Mouse (Mus musculus) right cerebral cortex, postnatal 10 days (tissue): Measurements from ENCODE around the gene Rbms3.
A peak's percentile ranks its signal among the peaks of the same experiment; 100 is the strongest.

Experiments
- DNase-seq, 2 experiments: peaks; one replicate each; pipeline ENCODE4 v3.0.0; 2021; ENCODE audit warnings: low spot score in 2 of 2

Gene Rbms3

GRCm38 (mm10) chr9:117188406-117188805 lies 441.3 kb downstream of the Rbms3 start:
- no peak for DNase-seq

- no peak for DNase-seq
Measured at GRCm38 (mm10) chr9:117187116-117188034, 442.3 kb downstream of the Rbms3 start.

- no peak for DNase-seq
Measured at GRCm38 (mm10) chr9:117180658-117181057, 449.1 kb downstream of the Rbms3 start.

- DNase-seq, result no peak
Measured at GRCm38 (mm10) chr9:117178366-117178765, 451.3 kb downstream of the Rbms3 start.

- no peak for DNase-seq
Measured at GRCm38 (mm10) chr9:117172526-117172925, 457.2 kb downstream of the Rbms3 start.

GRCm38 (mm10) chr9:117169196-117169595 lies 460.5 kb downstream of the Rbms3 start:
- DNase-seq, result no peak

- DNase-seq, result no peak
Measured at GRCm38 (mm10) chr9:117163143-117163542, 466.6 kb downstream of the Rbms3 start.

GRCm38 (mm10) chr9:117161150-117161549 lies 468.6 kb downstream of the Rbms3 start:
- no peak for DNase-seq

GRCm38 (mm10) chr9:117156330-117156905 lies 473.3 kb downstream of the Rbms3 start:
- no peak for DNase-seq

- no peak for DNase-seq
Measured at GRCm38 (mm10) chr9:117154590-117154989, 475.1 kb downstream of the Rbms3 start.

GRCm38 (mm10) chr9:117153686-117154274 lies 475.9 kb downstream of the Rbms3 start:
- no peak for DNase-seq

GRCm38 (mm10) chr9:117151951-117152350 lies 477.8 kb downstream of the Rbms3 start:
- DNase-seq, result no peak

- peak; percentile 47 to 53 for DNase-seq
Measured at GRCm38 (mm10) chr9:117144057-117144723, 485.5 kb downstream of the Rbms3 start.

GRCm38 (mm10) chr9:117139971-117140370 lies 489.7 kb downstream of the Rbms3 start:
- DNase-seq, result no peak

GRCm38 (mm10) chr9:117136410-117136809 lies 493.3 kb downstream of the Rbms3 start:
- no peak for DNase-seq

GRCm38 (mm10) chr9:117134043-117134442 lies 495.7 kb downstream of the Rbms3 start:
- no peak for DNase-seq

- no peak for DNase-seq
Measured at GRCm38 (mm10) chr9:117126816-117127215, 502.9 kb downstream of the Rbms3 start.

GRCm38 (mm10) chr9:117125844-117126243 lies 503.9 kb downstream of the Rbms3 start:
- DNase-seq, result no peak

GRCm38 (mm10) chr9:117121572-117121971 lies 508.1 kb downstream of the Rbms3 start:
- DNase-seq, result no peak

GRCm38 (mm10) chr9:117117181-117117729 lies 512.5 kb downstream of the Rbms3 start:
- DNase-seq, result peak; percentile 59

GRCm38 (mm10) chr9:117115609-117116008 lies 514.1 kb downstream of the Rbms3 start:
- DNase-seq, result no peak

GRCm38 (mm10) chr9:117113592-117113991 lies 516.1 kb downstream of the Rbms3 start:
- DNase-seq, result no peak
